Mouse (Mus musculus) hindbrain, embryonic 14.5 days (tissue): Measurements from ENCODE around the gene Trim43c. TPM values are rescaled to one million over a fixed set of nuclear protein-coding genes. Genes with fewer than 3 reads are reported as not detected.
"Not testable (repeated sequence)": the region's sequence is repeated elsewhere in the genome, so short reads cannot be mapped to it uniquely, and the experiment has no call there.

Source experiments
- ATAC-seq: fragments of 200-750 bp; cut with Nextera tagmentation; 2 replicates; pipeline ENCODE4 v1.8.0; 2017; ENCODE audit warnings: moderate number of reproducible peaks, mild to moderate bottlenecking, moderate TSS enrichment, moderate library complexity; ENCODE audit not compliant: low FRiP score
- DNase-seq: peaks from one replicate; pipeline ENCODE4 v3.0.0-alpha.2; 2015; ENCODE audit warnings: low spot score
- H3K27ac ChIP-seq: fragments of 300-500 bp; sonication (generic); 2 replicates; pipeline ENCODE4 v1.5.1; 2014; ENCODE audit warnings: mild to moderate bottlenecking, moderate library complexity
- H3K27me3 ChIP-seq: fragments of 300-500 bp; sonication (generic); 2 replicates; pipeline ENCODE4 v1.6.1; 2014; ENCODE audit warnings: mild to moderate bottlenecking, low read length, mixed read lengths; ENCODE audit not compliant: control insufficient read depth, insufficient read depth
- H3K36me3 ChIP-seq: fragments of 300-500 bp; sonication (generic); replicated peaks from 2 replicates; pipeline ENCODE4 v1.6.1; 2014; ENCODE audit not compliant: control insufficient read depth, insufficient read depth
- H3K4me1 ChIP-seq: fragments of 300-500 bp; sonication (generic); replicated peaks from 2 replicates; pipeline ENCODE4 v1.6.1; 2014; ENCODE audit warnings: antibody characterized with exemption, low read length, mixed read lengths; ENCODE audit not compliant: control insufficient read depth, insufficient read depth
- H3K4me2 ChIP-seq: fragments of 300-500 bp; sonication (generic); replicated peaks from 2 replicates; pipeline ENCODE4 v1.6.1; 2014; ENCODE audit warnings: mild to moderate bottlenecking, moderate library complexity
- H3K4me3 ChIP-seq: fragments of 300-500 bp; sonication (generic); replicated peaks from 2 replicates; pipeline ENCODE4 v1.5.1; 2014; ENCODE audit warnings: mild to moderate bottlenecking, low read length
- H3K9ac ChIP-seq: fragments of 300-500 bp; sonication (generic); 2 replicates; pipeline ENCODE4 v1.6.1; 2014
- H3K9me3 ChIP-seq: fragments of 300-500 bp; sonication (generic); 2 replicates; pipeline ENCODE4 v1.6.1; 2016; ENCODE audit warnings: low read length; ENCODE audit not compliant: control insufficient read depth
- WGBS: fragments of 180-500 bp; shearing (Covaris S2); extraction: QIAGEN DNeasy Blood & Tissue Kit; methylation state at CpG from one replicate; pipeline ENCODE4 v1.1.7; 2014; 5-methylcytosine and 5-hydroxymethylcytosine counted together
- polyA plus RNA-seq: library from polyadenylated mRNA; unstranded; fragments of >200 nt; fragmentation: Nextera tagmentation; extraction: Ambion mirVana; gene quantifications from 2 replicates; pipeline ENCODE4 v1.2.1, GENCODE M21; 2014

Trim43c gene
- polyA plus RNA-seq, result not detected in 2 replicates

GRCm38 (mm10) chr9:88838864-88839263 lies at the start of gene Trim43c:
Gene Trim43c, plus strand, starts transcription at chr9:88839164.
- not testable (repeated sequence) for H3K36me3 ChIP-seq, H3K27ac ChIP-seq, H3K9me3 ChIP-seq, H3K27me3 ChIP-seq, H3K4me1 ChIP-seq, DNase-seq, H3K4me3 ChIP-seq, H3K4me2 ChIP-seq, H3K9ac ChIP-seq, ATAC-seq
- WGBS, result 85% methylated on average over 2 of the region's 2 CpGs

- H3K27me3 ChIP-seq, ATAC-seq, H3K27ac ChIP-seq, H3K4me1 ChIP-seq, H3K4me3 ChIP-seq, H3K9me3 ChIP-seq, DNase-seq, H3K4me2 ChIP-seq, H3K9ac ChIP-seq, H3K36me3 ChIP-seq: not testable (repeated sequence)
- 74% methylated on average over 6 of the region's 7 CpGs for WGBS
These were observed 14.1 kb downstream of the Trim43c start for GRCm38 (mm10) chr9:88853072-88853471.

- H3K27me3 ChIP-seq, H3K27ac ChIP-seq, H3K9me3 ChIP-seq, H3K36me3 ChIP-seq, H3K4me1 ChIP-seq: not testable (repeated sequence)
- 1% methylated on average over 51 of the region's 52 CpGs for WGBS
- peak; percentile 99 for ATAC-seq
- H3K4me3 ChIP-seq, result peak overlapping the region; percentile 38
- peak; percentile 84 for DNase-seq
- peak overlapping the region; percentile 53 for H3K9ac ChIP-seq
- H3K4me2 ChIP-seq, result peak overlapping the region; percentile 76
These were observed 19.9 kb downstream of the Trim43c start for GRCm38 (mm10) chr9:88858566-88859492.

Other genes with a start within 250 kb of the Trim43c start
- 37.1 and 40.0 TPM in 2 replicates for gene Mthfsl, start 118.9 kb upstream of the Trim43c start, polyA plus RNA-seq
- gene Bcl2a1d, start 107.2 kb upstream of the Trim43c start, polyA plus RNA-seq, result 0.39 and 0.63 TPM in 2 replicates
- gene Bcl2a1a, start 117.7 kb downstream of the Trim43c start, polyA plus RNA-seq, result not detected in 2 replicates